Mouse (Mus musculus) liver, embryonic 14.5 days (tissue): Measurements from ENCODE around the gene Tmem190.

Experiments
- CTCF ChIP-seq: IDR thresholded peaks from 2 replicates; pipeline ENCODE4 v1.5.1; 2016; ENCODE audit warnings: antibody characterized with exemption, low read depth, control low read depth
- EP300 ChIP-seq: IDR thresholded peaks from 2 replicates; pipeline ENCODE4 v1.6.1; 2016; ENCODE audit warnings: antibody characterized with exemption, low read depth

- TF ChIP-seq EP300 (no peak), CTCF (no peak)
Observed at GRCm38 (mm10) chr7:4771202-4771601, 11.5 kb upstream of the Tmem190 start, which contains the start of gene Fam71e2.
